Mouse (Mus musculus) right cerebral cortex, postnatal 10 days (tissue): ENCODE measurements around the gene Plxnb2.
A peak's percentile ranks its signal among the peaks of the same experiment; 100 is the strongest.

Experiments used
- DNase-seq, 2 experiments: peaks; one replicate each; pipeline ENCODE4 v3.0.0; 2021; ENCODE audit warnings: low spot score in 2 of 2

Plxnb2 gene

DNA sequence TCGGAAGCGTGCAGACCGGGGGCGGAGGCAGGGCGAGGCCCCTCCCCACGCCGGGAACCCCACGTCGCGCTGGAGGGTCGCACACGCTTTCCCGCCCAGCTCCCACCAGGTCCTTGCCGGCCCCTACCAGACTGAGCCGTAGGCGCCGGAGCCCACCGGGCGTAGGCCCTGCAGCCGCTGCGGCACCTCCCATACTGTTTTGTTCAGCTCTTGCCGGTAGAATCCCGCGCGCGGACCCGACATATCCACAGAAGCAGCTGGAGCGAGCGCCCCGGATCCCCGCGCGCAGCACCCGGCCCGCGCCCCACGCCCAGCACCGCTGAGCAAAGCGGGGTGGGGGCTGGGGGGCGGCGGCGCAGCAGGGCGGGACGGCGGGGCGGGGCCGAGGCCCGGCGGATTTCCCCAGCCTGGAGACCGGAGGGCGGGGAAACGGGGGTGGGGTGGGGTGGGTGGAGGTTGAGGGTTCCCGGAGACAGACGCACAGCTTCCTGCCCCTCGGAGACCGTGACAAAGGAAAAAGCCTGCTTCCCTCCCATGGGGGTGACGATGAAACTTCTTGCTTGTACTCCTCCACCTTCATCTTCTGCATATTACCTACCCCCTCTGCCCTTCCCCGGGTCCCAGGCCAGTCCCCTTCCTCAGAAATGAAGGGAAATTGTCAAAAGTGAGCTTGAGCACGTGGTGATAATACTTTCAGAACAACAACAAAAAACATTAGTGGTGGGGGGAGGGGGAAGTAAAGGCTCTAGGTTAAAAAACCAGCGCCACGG, 31.1 kb downstream of the Plxnb2 start, which contains the start of gene Mapk11:
Gene Mapk11, minus strand, starts transcription at position 358 of the 770 bp plus-strand sequence.
- peak; percentile 70 to 75 for DNase-seq

DNA sequence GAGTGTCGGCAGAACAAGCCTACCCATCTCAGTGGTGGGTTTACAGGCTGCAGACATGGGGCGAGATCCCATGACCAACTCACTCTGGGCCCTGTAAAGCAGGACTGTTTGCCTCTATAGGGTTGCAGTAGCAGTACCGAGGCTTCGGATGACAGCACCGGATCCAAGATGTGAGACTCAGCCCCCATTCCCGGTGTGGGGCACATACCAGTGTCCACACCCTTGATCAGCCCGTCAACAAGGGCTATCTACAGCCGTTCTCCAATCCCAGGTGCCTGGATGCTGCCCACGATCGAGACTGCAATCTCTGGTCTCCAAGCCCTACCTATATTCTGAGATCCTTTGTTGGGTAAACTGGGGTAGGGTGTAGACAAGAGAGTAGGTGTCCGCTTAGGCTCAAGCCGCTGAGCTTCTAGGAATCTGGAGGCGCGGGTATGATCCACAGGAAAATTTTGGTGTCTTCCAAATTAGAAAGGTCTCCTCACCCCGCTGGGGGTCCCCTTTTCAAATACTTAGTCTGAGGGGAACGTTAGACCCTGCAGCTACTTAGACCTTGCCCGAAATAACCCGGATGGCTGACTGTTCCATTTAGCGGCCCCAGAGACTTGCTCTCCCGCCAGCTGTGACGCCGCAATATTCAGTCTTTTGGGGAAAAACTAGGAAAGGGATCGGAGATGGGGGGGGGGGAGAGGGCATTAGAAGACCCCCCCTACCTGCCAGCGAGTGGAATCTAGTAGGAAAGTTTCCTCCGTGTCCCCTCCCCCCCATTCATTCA, 31.9 kb downstream of the Plxnb2 start:
- DNase-seq: no peak

DNA sequence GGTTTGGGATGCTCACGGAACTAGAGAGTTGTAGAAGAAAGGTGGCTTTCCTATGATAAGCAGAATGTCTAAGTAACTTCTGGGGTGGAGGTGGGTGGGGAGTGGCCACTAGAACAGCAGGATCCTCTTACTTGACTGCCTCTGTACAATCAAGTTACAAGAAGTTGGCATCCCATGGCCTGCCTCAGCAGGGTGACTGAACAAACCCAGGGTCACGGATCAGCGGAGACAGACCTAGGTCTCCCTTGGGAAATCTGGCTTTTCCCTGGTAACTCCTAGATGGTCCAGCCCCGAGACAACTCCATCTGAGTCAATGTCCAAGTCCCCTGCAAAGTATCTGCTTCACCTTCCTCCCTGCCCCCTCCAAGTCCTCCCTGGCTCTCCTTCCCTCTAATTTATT, 32.7 kb downstream of the Plxnb2 start:
- DNase-seq: no peak

DNA sequence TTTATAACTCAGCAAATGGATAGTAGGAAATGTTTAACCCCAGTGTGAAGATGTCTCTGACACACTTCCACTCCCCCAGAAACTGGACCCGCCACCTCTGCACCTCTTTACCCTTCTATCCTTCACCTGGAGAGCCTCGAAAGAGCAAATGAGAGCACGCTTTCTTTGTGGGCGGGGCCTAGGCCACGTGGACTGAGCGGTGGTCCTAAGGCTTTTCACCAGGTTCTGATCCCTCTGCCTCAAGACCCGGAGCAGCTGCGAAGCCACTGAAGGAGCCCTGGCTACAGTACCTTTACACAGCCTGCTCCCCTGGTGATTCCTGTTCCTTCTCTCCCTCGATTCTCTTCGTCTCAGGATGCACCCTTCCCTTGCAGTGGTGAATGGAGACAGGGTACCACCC, 33.1 kb downstream of the Plxnb2 start:
- DNase-seq: no peak

DNA sequence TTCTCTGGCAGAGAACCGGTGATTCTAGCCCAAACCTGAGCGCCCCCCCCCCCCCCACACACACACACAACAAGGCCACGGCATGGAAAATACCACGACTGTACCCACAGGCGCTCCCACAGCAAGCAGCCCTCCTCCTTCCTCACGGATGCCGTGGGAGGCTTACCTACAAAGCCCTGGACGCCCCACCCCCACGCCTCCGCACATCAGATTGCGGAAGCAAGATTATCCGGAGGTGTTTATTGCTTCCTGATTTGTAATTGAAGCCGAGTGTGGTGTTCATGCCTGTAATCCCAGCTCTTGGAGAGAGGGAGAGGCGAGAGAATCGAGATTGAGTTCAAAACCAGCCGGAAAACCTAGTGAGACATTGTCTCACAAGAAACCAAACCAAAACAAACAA, 33.6 kb downstream of the Plxnb2 start:
- no peak for DNase-seq

DNA sequence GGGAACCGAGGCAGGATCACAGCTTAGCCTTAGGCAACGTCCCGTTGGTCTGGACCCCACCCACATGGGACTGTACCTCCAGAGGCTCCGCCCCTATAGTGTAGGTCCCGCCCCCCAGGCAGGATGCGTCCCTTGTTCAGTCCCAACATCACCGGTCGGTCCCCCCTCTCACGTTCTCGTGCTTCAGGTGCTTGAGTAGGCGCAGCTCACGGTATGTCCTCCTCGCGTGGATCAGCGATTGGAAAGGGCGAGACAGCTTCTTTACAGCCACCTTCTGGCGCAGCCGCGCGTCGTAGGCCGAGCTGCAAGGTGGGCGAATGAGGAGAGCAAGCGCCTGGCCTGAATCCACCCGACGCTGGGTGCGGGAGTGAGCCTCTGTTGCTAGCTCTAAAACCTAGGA, 34.1 kb downstream of the Plxnb2 start:
- peak; percentile 72 to 74 for DNase-seq

DNA sequence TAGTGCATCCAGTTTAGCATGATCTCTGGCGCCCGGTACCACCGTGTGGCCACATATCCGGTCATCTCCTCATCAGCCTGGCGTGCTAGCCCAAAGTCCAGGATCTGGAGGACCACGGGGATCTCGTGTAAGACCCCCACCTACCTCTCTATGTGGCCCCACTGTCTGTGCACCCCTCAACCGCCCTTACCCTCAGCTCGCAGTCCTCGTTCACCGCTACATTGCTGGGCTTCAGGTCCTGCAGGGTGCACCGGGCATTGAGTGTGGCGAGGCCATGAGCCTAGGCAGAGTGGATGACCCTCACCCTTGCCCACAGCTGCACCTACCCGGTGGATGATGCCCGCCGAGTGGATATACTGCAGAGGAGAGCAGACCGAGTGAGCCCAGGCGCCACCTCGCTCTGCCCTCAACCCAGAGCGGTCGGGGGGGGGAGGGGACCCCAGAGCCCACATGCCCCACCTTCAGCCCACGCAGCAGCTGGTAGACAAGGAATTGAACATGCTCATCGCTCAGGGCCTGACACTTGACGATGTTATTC, 34.7 kb downstream of the Plxnb2 start:
- no peak for DNase-seq

DNA sequence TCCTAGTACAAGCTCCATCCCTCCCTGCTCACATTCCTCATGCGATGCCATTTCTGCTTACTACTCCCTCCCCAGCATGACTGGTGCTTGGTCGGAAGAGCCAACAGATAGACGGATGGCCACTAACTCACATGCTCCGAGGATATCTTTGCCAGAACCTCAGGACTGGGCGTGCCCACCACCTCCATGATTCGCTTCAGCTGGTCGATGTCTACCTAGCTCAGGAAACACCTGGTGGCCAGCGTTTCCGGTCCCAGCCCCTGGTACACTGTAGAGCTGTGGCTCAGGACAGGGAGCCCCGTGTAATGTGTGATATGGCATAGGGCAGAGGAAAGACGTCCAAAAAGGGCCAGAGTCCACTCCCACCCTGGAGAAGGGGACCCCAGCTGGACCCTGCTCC, 35.6 kb downstream of the Plxnb2 start:
- no peak for DNase-seq

DNA sequence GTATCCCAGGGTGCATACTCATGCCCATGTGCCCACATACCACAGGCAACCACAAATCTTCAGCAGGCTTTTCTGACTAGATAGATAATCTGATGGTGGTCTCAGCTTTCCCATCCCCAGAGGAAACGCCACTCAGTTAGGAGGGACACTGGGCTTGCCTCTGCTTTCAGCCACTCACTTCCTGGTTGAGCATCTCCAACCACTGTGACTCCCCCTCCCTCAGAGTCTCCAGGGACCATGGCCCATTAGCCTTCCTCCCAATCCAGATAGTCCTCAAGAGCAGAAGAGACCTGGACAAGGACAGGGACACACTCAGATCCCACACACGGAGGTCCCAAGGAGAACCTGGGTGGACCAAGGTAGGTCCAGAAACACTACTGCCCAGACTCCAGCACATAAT, 37.5 kb downstream of the Plxnb2 start:
- no peak for DNase-seq

DNA sequence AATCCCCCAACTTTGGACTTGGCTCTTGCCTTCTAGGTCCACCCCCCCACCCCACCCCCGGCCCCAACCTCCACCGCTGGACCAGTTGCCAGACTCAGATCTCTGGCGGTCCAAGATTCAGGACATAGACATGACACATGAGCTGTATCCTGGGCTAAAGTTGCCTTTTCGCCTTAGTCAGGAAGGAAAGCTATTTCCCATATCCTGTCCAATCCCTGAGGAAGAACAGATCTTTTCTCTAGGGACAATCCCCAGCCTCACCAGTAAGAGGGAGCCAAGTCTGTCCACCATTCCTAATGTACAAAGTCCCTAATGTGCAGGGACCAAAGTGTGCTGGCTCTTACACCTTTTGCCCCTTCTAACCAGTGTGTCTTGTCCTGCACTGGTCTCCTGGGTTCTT, 38.7 kb downstream of the Plxnb2 start:
- DNase-seq: no peak

DNA sequence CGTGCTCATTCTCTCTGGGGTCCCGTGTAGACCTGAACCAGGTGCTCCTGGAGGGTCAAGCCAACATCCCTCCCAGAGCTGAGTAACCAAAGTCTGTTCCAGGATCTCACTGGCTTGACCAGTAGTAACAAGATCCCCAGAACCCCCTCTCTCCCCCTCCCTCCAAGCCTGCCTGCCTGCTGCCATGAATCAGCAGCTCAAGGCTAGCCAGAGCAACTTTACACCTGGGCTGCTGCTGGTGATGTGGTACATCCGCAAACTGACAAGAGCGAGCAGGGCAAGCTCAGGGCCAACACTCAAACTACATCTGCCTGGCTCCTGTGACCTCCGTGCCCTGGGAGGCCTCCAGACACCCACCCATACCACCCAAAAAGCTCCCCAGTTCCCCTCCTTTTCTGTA, 39.1 kb downstream of the Plxnb2 start:
- DNase-seq: no peak

DNA sequence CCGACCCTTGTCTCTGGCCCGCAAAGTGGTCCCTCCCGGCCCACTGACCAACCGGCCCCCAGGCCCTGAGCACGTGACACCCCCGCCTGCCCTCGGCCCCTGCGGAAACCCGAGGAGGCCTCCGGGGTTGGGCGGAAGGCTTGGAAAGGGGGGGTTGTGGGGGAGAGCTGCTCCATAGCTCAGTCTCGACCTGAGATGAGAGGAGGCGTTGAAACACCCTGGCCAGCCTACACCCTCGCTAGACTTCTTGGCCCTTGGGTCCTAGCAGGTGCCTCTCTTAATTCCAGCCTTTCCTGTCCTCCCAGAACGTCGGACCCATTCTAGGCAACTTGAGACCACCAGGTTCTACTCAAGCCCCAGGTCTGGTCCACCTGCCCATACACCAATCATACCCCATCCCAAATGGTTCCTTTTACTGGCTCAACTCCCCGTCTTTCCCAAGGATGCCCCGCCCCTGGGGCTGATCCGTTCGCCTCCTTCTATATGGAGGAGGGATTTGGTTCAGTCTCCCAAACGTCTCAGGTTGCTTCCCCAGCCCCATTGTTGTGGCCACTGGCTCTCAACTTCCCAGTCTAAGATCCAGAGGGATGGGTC, 39.8 kb downstream of the Plxnb2 start, which contains the start of gene Mapk12:
Gene Mapk12, minus strand, starts transcription at position 45 of the 594 bp plus-strand sequence.
- DNase-seq: no peak

DNA sequence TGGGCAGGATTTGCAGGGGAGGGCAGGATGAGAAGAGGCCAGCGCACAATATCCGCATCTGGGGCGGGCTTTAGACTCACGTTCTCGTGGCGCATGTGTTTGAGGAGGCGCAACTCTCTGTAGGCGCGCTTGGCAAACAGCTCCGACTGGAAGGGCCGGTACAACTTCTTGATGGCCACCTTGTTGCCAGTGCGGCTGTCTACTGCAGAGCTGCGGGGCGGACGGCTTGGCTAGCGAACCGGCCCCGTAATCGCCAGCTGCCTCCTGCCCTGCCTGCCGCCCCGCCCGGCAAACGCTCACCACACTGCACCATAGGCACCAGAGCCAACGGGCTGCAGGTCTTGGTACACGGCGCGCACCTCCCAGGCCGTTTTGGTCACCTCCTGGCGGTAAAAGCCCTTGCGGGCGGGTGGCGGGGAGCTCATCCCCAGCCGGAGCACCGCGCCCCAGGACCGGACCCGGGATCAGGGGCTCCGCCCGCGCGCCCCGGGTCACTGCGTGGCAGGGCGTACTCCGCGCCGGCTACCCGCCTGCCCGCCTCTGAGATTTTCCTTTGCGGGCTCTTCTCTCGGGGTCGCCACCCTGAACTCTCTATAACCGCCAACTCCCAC, 40.4 kb downstream of the Plxnb2 start:
- DNase-seq: no peak

DNA sequence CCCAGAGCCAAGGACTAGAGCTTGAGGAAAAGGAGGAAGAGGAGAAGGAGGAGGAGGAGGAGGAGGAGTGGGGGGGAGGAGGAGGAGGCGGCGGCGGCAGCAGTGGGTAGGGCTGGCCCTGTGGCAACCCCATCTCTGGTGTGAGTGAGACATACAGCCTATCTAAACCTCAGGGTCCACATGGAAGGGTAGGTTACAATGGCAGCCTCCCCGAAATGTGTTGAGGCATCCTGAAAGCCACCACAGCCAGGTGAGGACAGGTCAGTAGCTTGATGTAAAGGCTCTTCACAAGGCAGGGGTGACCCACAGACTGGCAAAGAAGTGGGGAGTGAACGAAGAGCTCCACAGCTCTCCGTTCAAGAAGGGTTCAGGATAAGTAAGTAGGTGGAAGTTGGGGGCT, 42.1 kb downstream of the Plxnb2 start:
- no peak for DNase-seq

DNA sequence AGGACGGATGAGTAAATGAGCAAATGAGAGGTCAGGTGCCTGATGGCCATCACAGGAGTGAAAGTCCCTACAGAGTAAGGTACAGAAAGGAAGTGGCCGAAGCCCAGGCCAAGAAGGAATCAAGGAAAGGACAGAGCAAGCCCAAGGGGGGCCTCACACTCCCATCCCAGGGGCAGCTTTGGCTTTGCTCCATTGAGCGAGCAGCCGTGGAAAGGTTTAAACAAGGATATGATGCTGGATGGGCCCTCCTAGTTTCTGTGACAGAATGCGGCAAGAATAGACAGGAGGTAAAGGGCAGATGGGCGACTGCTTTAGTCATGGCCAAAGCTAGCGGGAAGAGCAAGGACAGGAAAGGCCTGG, 42.6 kb downstream of the Plxnb2 start:
- DNase-seq: no peak

DNA sequence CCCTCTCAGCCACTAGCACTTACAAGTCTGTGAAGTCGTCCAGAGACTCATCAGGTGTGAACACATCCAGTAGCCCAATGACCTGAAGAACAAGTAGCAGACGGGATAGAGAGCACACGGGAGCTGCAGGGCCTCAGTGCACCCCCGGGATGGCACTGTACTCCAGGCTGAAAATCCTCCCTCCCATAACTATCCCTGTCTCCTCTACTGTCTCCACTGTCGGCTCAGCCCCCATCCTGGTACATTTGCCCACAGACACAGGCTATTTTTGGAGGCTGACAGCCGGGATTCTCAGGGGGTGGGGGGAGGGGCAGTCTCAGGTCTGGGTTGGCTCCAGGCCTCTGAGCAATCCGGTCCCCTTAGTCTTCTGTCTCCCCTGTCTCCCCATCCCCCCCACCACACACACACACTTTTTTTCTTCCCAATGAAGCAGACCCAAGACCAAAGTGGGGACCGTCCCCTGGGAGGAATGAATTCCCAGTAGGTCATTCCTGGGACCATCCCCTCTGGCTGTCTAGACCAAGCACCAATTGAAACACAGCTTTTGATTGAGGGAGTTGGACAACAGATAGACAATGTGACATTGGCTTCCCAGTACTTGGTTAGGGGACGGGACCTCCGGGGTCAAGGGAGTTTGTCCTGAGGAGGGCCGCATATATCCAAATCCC, 43.1 kb downstream of the Plxnb2 start:
- DNase-seq: no peak

DNA sequence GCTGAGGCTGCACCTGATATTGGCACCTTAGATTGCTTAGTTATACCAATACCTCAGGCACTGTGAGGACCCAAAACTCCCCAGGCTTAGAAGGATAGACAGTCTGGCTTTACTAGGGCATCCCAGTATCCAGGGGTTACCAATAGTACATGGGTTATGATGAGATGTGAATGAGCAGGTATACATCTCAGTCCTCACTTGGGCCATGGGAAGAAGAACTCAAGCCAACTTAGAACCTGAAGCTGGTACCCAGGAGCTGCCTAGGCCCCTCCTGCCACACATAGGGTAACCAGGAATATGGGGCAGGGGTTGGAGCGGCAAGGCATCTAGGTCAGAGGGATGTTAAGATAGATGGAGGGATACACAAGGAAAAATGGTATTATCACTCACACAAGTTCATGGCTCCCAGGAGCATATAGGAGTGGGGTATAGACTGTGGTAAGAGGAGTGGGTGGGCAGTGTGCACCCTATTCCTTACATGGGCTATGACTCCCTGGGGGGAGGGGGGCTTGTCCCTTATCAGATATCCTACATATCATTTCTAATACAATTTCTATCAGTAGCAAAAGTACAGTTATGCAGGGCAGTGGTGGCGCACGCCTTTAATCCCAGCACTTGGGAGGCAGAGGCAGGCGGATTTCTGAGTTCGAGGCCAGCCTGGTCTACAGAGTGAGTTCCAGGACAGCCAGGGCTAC, 44.0 kb downstream of the Plxnb2 start:
- DNase-seq: no peak

DNA sequence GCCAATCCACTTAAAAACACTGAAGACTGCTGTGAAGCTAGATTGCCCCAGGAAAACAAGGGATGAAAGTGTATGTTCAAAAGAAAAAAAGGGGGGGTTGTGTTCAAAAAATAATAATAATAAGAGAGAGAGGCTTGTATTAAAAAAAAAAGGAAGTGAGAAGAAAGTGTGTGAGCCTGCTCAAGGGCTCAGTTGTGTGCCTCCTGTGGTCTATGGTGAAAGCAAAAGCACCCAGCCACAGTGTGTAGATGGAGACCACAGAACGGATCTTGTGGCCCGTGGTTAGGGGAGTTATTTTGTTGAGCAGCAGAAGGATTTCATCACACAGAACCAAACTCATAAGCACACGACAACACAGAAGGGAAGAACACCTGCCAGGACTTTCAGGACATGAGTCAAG, 49.3 kb downstream of the Plxnb2 start:
- no peak for DNase-seq

DNA sequence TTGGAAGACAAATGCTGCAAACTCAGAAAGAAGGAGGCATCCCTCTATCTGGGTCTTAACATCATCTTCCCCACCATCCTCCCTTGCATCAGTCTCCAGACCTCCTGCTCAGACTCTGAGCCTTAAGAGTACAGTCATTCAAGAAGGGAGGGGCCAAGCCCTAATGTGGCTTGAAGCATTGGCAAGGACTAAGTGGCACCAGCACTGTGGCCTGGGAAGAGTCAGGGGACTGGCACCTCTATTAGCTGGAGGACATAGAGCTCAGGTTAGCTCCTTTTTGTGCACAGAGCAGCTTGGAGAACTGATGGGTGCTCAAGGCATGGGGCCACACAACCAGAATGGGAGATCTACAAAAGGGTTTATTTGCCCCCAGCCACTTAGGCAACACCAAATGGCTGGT, 50.3 kb downstream of the Plxnb2 start:
- DNase-seq: no peak

DNA sequence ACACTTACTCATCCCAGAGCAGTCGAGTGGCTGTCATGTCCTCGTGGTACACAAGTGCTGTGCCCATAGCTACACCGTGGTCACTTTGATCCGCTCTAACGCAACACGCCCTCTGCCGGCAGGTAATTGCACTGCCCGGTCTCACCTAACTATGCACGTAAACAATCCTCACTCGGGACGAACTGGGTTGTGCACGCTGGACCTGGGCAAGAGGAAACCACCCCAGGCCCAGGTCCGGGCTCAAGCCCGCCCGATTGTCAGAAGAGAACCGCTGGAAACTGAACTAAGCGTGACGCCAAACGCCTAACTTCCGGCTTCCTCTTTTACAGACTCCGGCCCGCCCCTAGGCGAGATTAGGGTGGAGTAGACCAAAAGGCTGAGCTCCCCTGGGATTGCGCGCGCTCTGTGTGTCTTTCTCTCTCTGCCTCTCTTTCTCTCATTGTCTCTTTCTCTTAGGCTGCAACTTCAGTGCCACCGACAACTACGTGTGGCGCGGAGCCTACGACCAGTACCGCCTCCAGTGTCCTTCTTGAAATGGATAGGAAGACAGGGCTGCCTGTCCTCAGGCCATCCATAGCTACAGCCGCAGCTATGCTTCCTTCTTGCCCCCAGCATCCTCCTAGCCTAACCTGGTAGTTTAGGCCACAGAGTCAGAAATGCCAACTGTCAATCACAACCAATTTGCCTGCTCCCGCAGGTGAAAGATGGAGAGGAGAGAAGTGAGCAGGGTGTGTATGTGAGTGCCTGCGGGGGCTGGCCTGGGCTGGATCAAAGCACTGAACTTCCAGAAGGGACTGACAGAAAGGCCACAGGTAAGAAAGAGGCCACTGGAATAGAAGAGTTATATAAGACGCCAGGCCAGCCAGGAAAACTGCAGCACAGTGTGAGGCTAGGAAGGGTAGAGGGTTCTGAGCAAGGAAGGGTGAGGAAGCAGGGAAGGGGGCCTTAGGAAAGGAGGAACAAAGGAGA, 51.9 kb downstream of the Plxnb2 start, which contains the start of gene Hdac10:
Gene Hdac10, minus strand, starts transcription at position 319 of the 969 bp plus-strand sequence.
- peak; percentile 84 to 87 for DNase-seq
